Mouse (Mus musculus) thymus, adult 2 months (tissue): ENCODE data around the gene Zfp345. TPM values are rescaled to one million over a fixed set of nuclear protein-coding genes. Genes with fewer than 3 reads are reported as not detected.
"Not testable (repeated sequence)": the region's sequence is repeated elsewhere in the genome, so short reads cannot be mapped to it uniquely, and the experiment has no call there.

Experiments
- DNase-seq: peaks from one replicate; pipeline ENCODE4 v3.0.0; 2021
- H3K27ac ChIP-seq: fragments of 200-500 bp; 2 replicates; pipeline ENCODE4 v1.5.1; 2012; ENCODE audit warnings: low read length, control low read depth; ENCODE audit not compliant: control insufficient read depth, insufficient read depth
- H3K27me3 ChIP-seq: fragments of 200-500 bp; 2 replicates; pipeline ENCODE4 v1.6.1; 2012; ENCODE audit warnings: mild to moderate bottlenecking, low read length, moderate library complexity, mixed read lengths; ENCODE audit not compliant: control insufficient read depth, insufficient read depth
- H3K36me3 ChIP-seq: fragments of 200-500 bp; 2 replicates; pipeline ENCODE4 v1.6.1; 2012; ENCODE audit warnings: mild to moderate bottlenecking, low read length, moderate library complexity; ENCODE audit not compliant: control insufficient read depth, insufficient read depth
- H3K4me1 ChIP-seq: fragments of 200-500 bp; replicated peaks from 2 replicates; pipeline ENCODE4 v1.6.1; 2012; ENCODE audit warnings: low read length; ENCODE audit not compliant: control insufficient read depth, insufficient read depth
- H3K4me3 ChIP-seq: fragments of 200-500 bp; 2 replicates; pipeline ENCODE4 v1.5.1; 2012; ENCODE audit warnings: mild to moderate bottlenecking, low read length, control low read depth, moderate library complexity; ENCODE audit not compliant: control insufficient read depth, insufficient read depth
- CTCF ChIP-seq: fragments of 200-500 bp; IDR thresholded peaks from 2 replicates; pipeline ENCODE4 v1.5.1; 2012; ENCODE audit warnings: mild to moderate bottlenecking, control low read depth, low read length, moderate library complexity, borderline replicate concordance; ENCODE audit not compliant: control insufficient read depth, poor library complexity, insufficient read depth; ENCODE audit errors: extremely low read depth
- POLR2A ChIP-seq: fragments of 200-500 bp; IDR thresholded peaks from 2 replicates; pipeline ENCODE4 v1.6.1; 2012; ENCODE audit warnings: mild to moderate bottlenecking, low read length, control low read depth, moderate library complexity; ENCODE audit not compliant: control insufficient read depth, poor library complexity, insufficient read depth; ENCODE audit errors: extremely low read depth
- WGBS: fragments of 180-500 bp; shearing (Covaris S2); methylation state at CpG from one replicate; pipeline ENCODE4 v1.1.7; 2018; 5-methylcytosine and 5-hydroxymethylcytosine counted together
- polyA plus RNA-seq: library from polyadenylated mRNA; depleted of rRNA; stranded (reverse); fragments of >200 nt; gene quantifications from 2 replicates; pipeline ENCODE4 v1.2.3, GENCODE M21; 2012; rRNA removed

Zfp345 gene
- polyA plus RNA-seq, result not detected in 2 replicates

DNA sequence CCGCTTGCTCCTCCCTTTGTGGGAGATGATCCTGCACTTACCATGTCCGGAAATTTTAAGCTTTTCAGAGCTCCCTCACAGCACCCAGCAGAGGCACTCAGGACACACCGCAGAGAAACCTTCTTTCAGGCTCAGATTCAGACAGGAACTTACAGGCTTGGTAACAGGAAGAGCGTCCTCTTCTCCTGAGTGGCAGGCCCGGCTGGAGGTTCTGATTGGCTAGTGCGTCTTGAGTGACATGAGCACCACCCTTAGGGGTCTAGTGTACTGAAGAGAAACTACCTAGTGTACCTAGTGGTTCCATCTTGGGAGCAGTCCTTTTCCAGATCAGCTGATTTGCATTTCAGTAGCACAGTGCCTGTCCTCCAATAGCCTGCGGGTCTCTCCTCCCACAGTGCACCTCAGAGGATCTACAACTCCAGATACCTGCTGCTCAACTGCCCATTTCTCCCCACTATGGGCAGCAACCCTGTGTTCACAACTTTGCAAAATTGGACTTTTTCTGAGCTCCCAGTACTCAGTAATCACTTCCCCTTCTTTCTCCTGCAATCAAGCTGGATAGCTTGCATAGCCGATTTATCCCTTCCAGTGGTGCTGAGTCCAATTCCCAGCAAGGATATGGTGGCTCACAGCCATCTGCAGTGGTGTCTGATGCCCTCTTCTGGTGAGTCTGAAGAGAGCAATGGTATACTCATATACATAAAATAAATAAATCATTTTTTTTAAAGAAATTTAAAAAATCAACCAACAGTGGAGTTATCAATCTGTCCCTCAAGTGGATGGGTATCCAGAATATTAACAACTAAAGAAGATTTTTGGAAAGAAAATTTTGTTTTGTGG lies at the start of gene Zfp345:
Gene Zfp345 (minus strand): TSS at position 153 of the 840 bp plus-strand sequence.
- 76% methylated on average over 8 of the region's 8 CpGs for WGBS
- not testable (repeated sequence) for H3K36me3 ChIP-seq, H3K27ac ChIP-seq, H3K27me3 ChIP-seq, H3K4me3 ChIP-seq, H3K4me1 ChIP-seq
- DNase-seq, result peak; percentile 2

DNA sequence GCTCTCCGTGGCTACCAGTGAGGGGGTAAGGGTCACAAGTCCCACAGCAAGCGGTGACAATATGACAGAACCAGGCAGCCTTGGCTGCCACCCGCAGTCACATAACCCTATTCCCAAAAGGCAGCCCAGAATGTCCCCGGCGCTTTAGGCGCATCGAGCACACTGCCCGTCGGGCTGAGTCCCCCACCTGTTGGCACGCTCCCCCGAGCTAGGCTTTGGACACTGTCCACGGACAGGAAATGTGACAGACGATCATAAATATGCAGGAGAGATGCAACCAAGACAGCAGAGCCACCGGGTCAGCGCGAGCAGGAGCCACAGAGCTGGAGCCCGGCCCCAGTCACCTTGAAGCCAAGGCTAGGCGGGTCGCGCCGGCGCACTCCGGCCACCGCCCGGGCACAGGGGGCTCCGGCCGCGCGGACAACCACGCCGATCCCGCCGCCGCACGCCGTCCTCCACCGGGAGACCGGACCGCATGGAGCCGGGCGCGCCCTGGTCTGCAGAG lies 40.9 kb upstream of the Zfp345 start:
- Histone ChIP-seq H3K36me3 (no peaks in the 10 kb centered on the region), H3K4me3 (no peak overlapping the region), H3K4me1 (no peaks in the 10 kb centered on the region), H3K27me3 (no peaks in the 10 kb centered on the region), H3K27ac (no peak overlapping the region)
- no peak for DNase-seq
- TF ChIP-seq CTCF (no peak), POLR2A (no peak)
- WGBS, result 10% methylated on average over 42 of the region's 42 CpGs

DNA sequence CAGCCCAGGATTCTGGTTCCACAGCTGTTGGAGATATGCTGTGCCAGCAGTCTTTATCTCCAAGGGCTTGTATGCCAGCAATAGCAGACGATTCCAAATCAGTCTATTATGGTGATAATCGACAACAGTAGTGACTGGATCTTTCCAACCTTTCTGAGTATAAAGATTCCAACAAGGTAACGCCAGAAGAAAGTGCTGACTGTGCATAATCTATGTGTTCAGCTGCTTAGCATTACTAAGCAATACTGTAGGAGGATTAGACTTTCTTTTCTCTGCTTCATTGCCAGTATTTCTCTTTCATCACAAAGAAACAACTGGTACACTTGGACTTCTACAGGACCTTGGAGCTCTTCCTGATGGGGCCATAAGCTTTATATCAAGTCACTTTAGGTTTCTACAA lies 27.9 kb upstream of the Zfp345 start:
- Histone ChIP-seq H3K36me3 (no peaks in the 10 kb centered on the region), H3K27ac (no peak overlapping the region), H3K4me3 (no peak overlapping the region), H3K4me1 (no peaks in the 10 kb centered on the region), H3K27me3 (no peaks in the 10 kb centered on the region)
- TF ChIP-seq CTCF (no peak), POLR2A (no peak)
- DNase-seq, result no peak
- WGBS, result 91% methylated on average over 3 of the region's 3 CpGs

DNA sequence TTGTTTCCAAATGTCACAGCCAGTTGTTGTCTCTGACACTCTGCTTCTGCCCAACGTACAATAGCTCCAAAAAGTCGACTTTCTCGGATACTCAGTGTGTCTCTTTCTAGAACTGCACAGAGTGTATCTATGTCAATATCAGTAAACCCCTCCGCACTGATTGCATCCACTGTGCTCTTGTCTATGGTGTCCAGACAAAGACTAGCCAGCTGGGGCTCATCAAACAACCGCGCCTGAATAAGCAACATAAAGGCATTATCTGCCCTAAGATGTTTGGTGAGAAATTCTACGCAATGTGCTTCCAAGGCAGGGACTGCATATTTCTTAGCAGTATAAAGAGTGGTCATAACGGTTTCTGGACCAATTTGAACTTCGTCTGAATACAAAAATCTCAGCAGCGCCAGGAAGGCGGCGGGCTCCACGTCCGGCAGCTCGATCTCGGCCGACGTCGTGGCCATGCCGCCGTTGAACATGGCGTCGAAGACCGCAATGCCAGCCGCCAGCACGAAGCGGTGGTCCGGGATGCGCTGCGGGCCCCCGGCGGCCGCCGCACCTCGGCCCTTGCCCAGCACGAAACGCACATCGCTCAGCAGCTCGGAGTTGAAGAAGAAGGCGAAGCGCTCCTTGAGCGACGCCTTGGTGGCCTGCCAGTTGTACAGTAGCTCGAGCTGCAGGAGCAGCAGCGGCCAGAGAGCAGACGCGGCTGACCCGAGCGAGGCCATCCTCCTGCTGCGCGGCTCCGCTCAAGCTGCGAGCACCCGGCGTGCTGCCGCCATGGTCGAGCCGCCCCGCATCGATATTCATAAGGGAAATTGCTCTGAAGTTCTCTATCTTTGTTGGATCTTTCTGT lies 15.5 kb upstream of the Zfp345 start:
- 49% methylated on average over 60 of the region's 60 CpGs for WGBS

DNA sequence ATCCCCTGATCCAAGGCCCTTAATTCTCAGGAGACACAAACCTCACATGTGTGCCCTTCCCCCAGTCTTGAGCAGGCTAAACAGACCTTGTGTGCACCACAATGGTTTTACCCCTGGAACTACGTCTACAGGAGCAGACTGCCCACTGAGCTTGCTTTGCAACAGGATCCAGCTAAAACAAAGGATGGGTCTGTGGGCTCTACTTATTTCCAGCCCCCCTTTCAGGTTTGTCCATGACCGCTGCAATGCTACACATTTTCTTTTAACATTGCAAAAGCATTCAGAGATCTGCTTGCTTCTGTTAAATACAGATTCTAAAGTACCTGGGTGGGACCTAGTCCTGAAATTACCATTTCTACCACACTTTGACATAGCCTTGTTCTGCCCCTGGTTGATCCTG lies 8.1 kb upstream of the Zfp345 start:
- Histone ChIP-seq H3K27ac (no peak overlapping the region), H3K27me3 (no peaks in the 10 kb centered on the region), H3K36me3 (no peaks in the 10 kb centered on the region), H3K4me3 (no peak overlapping the region), H3K4me1 (no peaks in the 10 kb centered on the region)
- WGBS, result 84% methylated on average over 2 of the region's 2 CpGs
- TF ChIP-seq CTCF (no peak), POLR2A (no peak)
- no peak for DNase-seq

More for the DNA sequence above, 15.5 kb upstream of the Zfp345 start:
- not testable (repeated sequence) for H3K4me3 ChIP-seq, H3K36me3 ChIP-seq, H3K27me3 ChIP-seq, H3K27ac ChIP-seq, DNase-seq, H3K4me1 ChIP-seq

DNA sequence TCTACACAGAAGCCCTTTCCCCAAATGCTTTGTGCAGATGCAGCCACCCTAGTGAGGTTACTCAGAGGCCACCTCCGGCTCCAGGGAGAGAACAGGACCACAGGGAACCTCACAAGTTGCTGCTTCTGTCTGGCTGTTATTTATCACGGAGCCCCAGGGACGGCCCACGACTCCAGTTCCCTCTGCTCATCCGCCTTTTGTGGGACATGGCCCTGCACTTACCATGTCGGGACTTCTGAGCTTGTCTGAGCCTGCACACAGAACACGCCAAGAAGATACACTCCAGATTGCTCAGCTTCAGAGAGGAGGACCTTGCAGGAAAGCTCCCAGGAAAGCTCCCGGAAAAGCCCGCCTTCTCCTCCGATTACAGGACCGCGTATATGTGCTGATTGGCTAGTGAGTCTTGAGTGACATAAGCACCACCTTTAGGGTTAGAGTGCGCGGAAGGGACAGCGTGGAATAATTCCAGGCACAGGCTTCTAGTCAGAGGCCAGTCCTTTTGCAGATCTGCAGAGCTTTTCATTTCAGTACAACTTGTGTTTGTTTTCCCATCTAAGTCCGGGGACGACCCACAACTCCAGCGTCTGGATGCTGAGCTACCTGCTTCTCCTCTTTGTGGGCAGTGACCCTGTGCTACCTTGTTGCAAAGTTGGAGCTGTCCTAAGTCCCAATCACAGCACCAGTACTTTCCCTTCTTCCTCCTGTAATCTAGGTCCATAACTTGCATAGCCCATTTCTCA lies 33.5 kb downstream of the Zfp345 start, which contains the start of gene Zfp442:
Gene Zfp442 (minus strand): TSS at position 307 of the 740 bp plus-strand sequence.
- WGBS, result 2% methylated on average over 18 of the region's 18 CpGs

DNA sequence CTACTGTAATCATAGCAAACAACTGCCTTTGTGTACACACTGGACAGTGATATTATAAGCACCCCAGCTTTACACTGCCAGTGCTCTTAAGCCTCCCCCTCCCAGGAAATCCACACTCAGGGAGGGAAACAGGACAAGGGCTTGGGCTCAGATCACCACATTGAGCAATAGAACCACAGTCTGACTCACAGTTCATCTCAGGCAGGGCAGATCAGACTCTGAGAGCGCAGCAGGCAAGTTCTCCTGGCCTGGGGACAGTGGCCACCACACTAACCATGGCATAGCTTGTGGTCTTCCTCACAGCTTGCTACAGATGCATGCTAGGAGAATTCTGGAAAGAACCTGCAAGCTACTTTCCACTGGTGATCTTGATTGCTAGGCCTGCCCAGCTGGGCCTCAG lies 45.8 kb downstream of the Zfp345 start:
- not testable (repeated sequence) for H3K36me3 ChIP-seq, H3K27ac ChIP-seq, H3K27me3 ChIP-seq, DNase-seq, H3K4me3 ChIP-seq, H3K4me1 ChIP-seq
- WGBS, result 96% methylated on average over 1 of the region's 1 CpGs

More for the DNA sequence above, 33.5 kb downstream of the Zfp345 start, which contains the start of gene Zfp442:
- DNase-seq, result peak; percentile 33
- peak within 1 kb of the TSS; percentile 53 for H3K4me3 ChIP-seq
- H3K27me3 ChIP-seq, H3K27ac ChIP-seq, H3K36me3 ChIP-seq, H3K4me1 ChIP-seq: not testable (repeated sequence)
